Mouse (Mus musculus) kidney, adult 11 months (tissue): ENCODE measurements at regions not wholly inside any gene's neighbourhood (a gene's known extent, or its start where the extent isn't known, plus 50 kb on each side); places are given as distances from the start of the nearest gene placed in this dataset.
A peak's percentile ranks its signal among the peaks of the same experiment; 100 is the strongest.

Experiments used
- DNase-seq: peaks from one replicate; pipeline ENCODE4 v3.0.0; 2022

- DNase-seq, result no peak
Measured at GRCm38 (mm10) chr8:9042835-9043792, 352.8 kb upstream of the Arglu1 start.

- DNase-seq, result no peak
Measured at GRCm38 (mm10) chr8:9029156-9029555, 338.8 kb upstream of the Arglu1 start.

GRCm38 (mm10) chr8:9027672-9028071 is 337.4 kb upstream of the Arglu1 start:
- no peak for DNase-seq

GRCm38 (mm10) chr8:9025872-9026271 is 335.6 kb upstream of the Arglu1 start:
- DNase-seq, result no peak

GRCm38 (mm10) chr8:9025378-9025777 is 335.1 kb upstream of the Arglu1 start:
- DNase-seq, result no peak

- no peak for DNase-seq
Measured at GRCm38 (mm10) chr8:9020744-9021143, 330.4 kb upstream of the Arglu1 start.

GRCm38 (mm10) chr8:9020180-9020579 is 329.9 kb upstream of the Arglu1 start:
- DNase-seq, result no peak

GRCm38 (mm10) chr8:9011785-9012510 is 321.6 kb upstream of the Arglu1 start:
- DNase-seq, result no peak

- DNase-seq, result no peak
Measured at GRCm38 (mm10) chr8:9008006-9008780, 317.9 kb upstream of the Arglu1 start.

- no peak for DNase-seq
Measured at GRCm38 (mm10) chr8:8999914-9000313, 309.6 kb upstream of the Arglu1 start.

- DNase-seq, result no peak
Measured at GRCm38 (mm10) chr8:8997621-8998020, 307.3 kb upstream of the Arglu1 start.

- peak; percentile 81 for DNase-seq
Measured at GRCm38 (mm10) chr8:8994596-8995189, 304.4 kb upstream of the Arglu1 start.

GRCm38 (mm10) chr8:8994008-8994407 is 303.7 kb upstream of the Arglu1 start:
- no peak for DNase-seq

GRCm38 (mm10) chr8:8992461-8993032 is 302.2 kb upstream of the Arglu1 start:
- peak; percentile 64 for DNase-seq

GRCm38 (mm10) chr8:8991026-8991425 is 300.7 kb upstream of the Arglu1 start:
- no peak for DNase-seq

GRCm38 (mm10) chr8:8986068-8986467 is 295.7 kb upstream of the Arglu1 start:
- DNase-seq, result no peak

- DNase-seq, result no peak
Measured at GRCm38 (mm10) chr8:8985395-8985794, 295.1 kb upstream of the Arglu1 start.

- DNase-seq, result no peak
Measured at GRCm38 (mm10) chr8:8984829-8985251, 294.5 kb upstream of the Arglu1 start.

- DNase-seq, result no peak
Measured at GRCm38 (mm10) chr8:8984159-8984828, 294.0 kb upstream of the Arglu1 start.

GRCm38 (mm10) chr8:8983133-8983661 is 292.9 kb upstream of the Arglu1 start:
- DNase-seq, result no peak

- no peak for DNase-seq
Measured at GRCm38 (mm10) chr8:8978969-8979368, 288.6 kb upstream of the Arglu1 start.
